Mouse (Mus musculus) embryo, embryonic 9.5 days (tissue): ENCODE data around the gene Mon1a.

Experiments used
- DNase-seq: peaks from one replicate; pipeline ENCODE4 v3.0.0-alpha.2; 2017; ENCODE audit errors: extremely low spot score

Gene Mon1a

DNA sequence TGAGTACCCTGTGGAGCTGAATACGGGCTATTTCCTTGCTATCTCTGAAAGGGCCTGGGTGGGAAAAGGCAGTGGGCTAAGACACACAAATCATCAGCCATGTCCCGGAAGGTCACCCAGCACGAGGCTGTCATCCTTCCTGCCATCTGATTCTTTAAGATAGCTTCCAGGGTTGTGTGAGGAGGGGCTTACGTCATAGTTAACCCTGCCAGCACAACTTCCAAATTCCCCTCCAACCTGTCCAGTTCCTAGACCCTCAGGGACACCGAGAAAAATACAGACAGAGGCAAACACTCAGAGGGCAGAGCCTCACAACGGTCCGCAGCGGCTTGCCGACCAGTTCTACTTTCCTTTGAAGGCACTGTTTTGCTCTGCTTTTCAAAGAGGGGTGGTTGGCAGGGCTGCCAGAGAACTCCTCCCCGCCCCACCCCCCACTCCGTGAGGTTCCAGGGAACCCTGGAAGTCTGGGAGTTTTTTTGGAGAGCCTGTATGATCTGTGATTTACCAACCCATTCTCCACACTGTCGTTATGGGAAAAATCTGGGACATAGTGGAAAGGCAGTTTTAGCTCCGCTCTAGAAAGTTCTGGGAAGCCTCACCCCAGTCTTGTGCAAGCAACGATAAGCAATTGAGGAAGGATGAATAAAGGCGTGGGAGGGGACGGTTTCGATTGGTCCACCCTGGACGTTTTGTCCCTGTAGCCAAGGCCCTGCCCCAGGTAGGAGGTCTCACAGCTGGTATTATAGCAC lies 20.6 kb downstream of the Mon1a start:
- DNase-seq, result no peak

DNA sequence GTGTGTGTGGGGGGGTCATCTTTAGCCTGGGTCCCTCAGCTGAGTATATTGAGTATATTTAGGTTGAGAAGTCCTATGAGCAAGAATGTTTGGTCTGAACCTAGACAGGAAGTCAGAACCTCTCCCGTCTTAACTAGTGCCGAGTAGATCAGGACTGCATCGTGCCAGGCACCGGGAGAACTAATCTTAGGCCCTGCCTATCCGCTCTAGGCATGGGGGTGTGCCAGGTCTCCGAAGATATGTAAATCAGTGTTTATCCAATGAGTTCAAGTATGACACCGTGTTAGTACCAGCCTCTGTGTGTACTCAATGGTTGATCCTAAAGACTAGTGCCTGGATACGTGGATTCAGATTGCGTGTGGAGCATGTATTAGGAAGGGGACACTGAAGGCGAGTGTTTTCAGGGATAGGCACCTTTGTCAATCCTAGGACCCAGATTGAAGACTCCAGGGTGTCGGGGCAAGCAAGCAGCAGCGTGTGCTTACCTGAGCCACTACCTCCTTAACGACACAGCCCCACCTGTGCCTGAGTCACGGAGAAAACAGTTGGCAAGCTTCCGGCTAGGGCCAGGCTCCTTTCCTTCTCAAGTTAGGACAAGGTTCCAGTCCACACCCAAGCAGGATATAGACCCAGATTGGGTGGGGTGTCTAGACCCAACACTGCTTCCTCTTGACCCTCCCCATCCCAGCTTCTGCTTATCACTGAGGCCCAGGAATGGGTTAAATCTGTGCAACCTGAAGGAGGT lies 22.2 kb downstream of the Mon1a start:
- DNase-seq, result no peak

DNA sequence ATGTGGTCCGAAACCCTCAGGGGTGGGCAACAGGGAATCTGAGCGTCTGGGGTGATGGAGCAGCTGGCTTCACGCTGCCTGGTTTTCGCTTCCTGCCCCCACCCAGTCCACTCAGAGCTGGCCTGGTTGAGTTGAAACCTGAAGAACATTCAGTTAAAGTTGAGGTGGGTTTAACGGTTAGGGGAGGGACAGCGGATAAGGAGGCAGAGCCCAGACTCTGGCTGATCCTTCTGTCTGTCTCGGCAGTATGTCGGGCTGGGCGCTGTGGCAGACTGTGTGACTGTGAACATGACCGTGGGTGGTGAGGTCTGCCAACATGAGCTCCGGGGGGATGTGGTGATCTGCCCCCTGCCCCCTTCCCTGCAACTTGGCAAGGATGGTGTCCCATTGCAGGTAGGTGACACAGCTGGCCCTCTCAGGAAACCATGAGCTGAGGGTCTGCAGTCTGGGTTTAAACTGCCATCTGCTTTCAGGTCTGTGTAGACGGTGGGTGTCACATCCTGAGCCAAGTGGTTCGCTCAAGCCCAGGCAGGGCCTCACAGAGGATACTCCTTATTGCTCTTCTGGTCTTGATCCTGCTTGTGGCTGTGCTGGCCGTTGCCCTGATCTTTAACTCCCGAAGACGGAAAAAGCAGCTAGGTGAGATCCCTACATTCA lies 26.9 kb downstream of the Mon1a start:
- no peak for DNase-seq

DNA sequence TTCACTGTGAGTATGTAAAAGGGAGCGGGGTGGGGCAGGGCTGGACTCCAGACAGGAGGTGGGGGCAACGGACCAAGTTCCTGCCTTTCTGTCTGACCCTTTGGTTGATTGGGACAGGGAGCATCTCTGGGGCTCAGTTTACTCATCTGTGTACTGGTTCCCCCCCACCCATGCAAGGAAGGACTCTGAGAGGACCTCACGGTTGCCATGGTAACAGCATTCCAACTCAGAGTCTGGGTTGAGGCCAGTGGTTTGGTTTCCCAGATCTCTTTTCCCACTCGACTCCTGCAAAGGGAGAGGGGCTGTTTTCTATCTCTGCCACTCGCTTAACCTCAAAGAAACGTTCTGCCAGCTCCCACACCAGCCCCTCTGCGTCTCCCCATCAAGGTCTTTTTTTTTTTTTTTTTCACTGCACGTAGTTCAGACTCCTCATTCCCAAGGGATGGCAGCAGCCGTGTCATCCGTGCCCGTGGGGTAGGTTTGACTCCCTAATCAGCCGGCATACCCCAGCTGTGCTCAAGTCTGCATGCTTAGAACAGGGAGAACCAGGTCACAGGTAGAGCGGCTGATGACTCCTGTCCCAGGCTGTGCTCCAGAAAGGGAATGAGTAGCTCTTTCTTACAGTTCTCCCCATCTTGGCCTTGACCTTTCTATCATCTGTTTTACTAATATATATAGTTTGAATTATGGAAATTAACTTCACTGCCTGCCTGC lies 30.1 kb downstream of the Mon1a start:
- no peak for DNase-seq

DNA sequence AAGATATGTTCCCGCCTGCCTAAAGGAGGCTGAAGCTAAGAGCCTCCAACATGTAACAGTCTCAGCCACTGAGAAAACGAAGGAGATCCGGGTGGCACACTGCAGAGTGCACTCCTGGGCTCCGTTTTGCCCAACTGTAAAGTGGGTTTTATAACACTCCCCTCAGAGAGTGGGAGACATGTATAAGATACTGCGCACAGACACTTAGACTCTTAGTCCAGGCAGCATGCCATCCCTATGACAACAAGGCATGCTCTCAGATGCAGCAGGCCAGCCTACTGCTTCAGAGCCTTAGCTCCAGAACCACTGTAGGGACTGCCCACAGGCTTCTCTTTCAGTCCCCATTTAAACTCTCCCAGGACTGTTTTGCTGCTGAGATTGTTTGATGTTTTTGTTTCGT lies 30.9 kb downstream of the Mon1a start:
- DNase-seq, result no peak

DNA sequence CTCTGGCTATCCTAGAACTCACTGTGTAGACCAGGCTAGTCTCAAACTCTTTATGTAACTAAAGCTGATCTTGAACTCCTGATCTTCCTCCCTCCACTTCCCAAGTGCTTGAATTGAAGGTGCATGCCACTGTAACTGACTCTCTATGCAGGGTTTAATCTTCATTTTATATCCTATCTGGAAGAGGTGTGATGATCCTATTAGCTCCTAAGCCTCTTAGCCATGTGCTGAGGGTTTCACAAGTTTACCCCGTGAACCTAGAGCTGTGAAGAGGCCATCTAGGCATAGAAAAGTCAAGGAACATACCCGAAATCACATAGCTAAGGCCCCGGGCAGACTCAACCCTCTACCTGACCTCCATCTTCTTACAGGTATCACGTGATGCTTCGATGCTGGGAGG lies 31.5 kb downstream of the Mon1a start:
- DNase-seq, result no peak

DNA sequence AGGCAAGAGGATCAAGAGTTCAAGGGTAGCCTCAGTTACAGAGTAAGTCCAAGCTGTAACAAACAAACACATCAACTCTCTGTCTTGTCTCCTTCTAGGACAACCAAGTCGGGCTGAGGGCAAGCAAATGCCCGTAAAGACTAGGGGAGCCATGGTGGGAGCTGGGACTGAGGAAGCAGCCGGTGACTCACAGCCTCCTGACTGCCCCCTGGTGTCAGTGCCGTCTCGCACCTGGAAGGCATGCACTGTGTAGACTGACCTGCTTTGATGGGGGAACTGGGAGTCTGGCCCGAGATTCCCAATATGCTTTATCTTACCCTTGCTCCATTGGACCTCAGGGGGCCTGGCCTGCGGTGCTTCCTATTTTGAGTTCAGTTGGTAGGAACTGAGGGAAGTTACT lies 35.1 kb downstream of the Mon1a start:
- DNase-seq, result no peak

DNA sequence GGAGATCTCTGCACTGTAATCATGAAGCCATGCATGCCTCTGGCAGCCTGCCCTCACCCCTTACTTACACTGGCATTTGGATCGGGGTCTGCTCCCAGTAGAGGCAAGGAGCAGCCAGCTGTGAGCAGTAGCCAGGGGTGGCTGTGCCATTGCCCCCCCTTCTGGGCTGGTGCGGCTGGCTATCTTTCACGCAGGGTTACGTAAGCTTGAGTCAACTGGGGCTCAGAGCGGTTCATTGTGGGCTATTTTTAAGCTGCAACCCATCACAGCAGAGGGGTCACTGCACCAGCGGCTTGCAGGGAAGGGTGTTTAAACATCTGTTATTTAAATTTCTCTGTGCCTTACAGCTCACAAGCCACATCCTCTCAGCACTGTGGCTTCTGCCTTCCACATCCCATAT lies 36.0 kb downstream of the Mon1a start:
- DNase-seq, result no peak

DNA sequence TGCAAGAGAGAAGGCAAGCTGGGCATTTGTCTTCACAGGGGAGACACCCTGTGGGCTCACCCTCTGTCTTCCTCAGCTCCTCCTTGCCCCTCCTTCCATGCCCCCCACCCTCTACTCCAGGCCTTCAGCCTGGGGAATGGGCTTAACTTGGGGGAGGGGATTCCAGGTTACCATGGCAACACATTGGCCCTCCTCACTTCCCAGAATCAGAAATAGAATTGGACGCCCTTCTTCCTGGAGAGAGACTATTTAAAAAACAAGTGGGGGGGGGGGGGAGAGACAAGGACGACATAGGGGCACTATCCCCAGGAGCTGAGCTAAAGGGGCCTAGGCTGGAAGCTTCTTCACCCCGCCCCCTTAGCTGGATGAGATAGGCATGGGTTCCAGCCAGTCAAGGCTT lies 37.3 kb downstream of the Mon1a start:
- DNase-seq, result no peak

DNA sequence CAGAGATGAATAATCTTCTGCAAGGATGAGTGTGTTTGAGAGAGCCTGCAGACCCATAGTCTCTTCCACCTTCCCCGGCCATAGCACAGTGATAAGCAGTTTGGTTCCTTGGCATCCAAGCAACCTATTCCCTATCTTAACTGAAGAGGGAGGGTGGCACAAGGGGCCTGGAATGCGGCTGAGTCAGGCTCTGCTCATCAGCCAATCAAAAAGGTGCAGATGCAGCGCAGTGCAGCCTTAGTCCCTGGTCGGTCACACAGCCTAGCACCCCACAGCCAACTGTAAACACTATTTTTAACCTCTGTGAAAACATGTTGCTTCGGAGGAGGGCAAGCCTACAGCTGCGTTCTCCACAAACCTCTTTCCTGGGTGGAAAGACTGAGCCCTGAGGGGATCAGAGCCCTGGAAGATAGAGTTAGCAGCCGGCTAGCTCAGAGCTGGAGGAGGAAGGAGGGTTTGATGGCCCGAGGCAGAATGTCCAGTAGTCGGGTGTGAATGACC lies 39.0 kb downstream of the Mon1a start:
- no peak for DNase-seq

DNA sequence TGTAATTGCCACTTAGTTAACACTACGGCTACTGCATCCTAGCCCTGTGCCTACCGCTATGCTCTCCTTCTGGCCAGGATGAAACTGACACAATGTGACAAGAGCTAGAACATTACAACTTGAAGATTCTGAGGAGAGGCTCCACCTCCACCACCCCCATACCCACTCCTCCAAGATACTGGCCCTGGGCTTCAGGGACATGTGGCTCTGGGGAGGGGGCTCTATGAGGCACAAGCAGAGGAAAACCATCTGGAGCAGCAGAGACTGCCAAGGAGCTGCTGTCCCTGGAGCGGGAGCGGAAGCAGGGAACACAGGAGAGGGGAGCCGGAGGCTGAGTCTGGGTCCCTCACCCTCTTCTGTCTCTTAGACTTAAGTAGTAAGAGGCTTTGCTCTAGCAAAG lies 39.8 kb downstream of the Mon1a start:
- DNase-seq, result no peak

DNA sequence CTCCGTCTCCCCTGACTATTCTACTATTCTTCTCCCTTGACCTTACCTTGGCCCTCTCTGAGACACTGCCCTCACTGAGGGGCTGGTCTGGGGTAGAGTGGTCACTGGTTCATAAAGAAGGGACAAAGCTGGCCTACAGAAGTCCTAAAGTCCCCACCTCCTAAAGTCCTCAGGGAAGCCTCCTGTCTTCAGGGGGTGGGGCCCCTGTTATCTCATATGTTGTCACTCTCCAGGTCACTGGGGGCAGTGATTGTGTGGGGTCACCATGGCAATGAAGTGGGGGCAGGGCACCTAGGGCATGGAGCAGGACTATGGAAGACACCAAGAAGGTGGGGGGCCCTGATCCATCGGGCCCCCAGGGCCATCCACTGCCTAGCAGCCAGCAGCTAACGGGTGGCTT lies 40.2 kb downstream of the Mon1a start, which contains the start of gene Actl11:
Gene Actl11, plus strand, starts transcription at position 301 of the 400 bp plus-strand sequence.
- no peak for DNase-seq

DNA sequence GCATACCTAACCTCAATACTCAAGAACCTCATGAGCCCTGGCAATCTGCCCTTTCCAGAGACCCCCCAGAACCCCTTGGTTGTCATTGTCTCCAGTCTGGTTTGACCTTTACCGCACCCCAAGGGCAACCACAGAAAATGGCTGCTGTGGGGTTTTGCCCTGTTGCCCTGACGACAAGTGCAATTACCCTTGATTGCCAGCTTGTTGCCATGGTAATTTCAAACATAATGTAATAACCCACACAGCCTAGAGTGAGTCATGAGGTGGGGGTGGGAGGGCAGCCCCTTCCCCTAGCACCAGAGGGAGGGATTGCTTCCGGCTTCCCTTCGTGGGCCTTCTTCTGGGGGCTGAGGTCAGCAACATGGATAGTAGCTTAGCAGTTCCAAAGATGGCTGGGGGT lies 44.3 kb downstream of the Mon1a start:
- DNase-seq, result no peak

DNA sequence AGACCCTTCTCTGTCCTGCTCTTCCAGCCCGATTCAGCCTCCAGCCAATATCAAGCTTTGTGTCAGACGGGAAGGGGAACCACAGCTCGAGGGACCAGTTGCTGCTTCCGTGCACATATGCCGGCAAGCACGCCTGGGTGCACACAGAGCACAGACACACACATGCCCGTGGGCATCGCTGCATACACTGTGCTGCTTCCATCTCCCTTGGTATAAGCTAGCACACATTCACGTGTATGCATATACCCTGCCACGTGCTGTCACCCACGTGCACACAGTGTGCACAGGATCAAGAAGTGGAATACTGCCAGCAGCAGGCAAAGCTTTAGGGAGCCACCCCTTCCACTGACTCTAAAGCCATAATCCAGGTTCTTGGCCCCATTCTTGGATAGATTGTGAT lies 46.2 kb downstream of the Mon1a start:
- DNase-seq, result no peak

DNA sequence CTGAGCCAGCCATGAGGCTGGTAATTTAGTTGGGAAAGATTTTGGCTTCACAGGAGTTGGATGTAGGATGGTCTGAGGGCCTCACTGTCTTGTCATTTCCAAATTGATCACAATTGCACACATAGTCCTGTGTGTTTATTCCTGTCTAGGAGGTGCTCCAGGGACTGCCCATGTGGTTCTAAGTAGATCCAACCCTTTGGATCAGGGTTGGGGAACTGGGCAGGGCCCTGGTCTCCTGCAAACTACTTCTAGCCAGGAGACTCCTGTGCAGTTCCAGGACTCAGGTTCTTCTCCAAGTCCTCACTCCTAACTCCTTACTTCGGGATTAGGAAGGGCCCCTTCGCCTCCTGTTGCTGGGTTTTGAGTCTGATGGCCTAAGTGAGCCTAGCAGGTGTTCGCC lies 47.4 kb downstream of the Mon1a start, which contains the start of gene Camkv:
Gene Camkv, plus strand, starts transcription at position 301 of the 400 bp plus-strand sequence.
- DNase-seq, result no peak

DNA sequence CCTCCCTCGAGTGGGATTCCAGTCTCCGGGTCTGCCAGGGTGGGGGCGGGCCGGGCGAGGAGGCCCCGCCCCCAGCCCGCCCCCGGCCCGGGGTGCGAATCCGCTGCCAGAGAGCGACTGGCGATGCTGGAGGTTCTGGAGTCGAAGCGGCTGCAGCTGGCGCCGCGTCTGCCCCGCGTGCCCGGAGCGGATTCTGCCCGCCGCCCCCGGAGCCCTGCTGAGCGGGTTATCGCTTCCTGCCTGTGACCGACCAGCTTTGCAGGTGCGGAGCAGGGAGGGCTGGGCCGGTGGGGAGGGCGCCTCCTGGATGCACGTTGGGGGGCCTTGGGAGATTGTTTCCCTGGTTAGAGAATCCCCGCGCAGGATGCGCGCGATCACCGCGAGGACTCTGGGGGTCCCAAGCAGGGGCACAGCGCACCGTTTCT lies 47.9 kb downstream of the Mon1a start:
- peak; percentile 67 for DNase-seq

DNA sequence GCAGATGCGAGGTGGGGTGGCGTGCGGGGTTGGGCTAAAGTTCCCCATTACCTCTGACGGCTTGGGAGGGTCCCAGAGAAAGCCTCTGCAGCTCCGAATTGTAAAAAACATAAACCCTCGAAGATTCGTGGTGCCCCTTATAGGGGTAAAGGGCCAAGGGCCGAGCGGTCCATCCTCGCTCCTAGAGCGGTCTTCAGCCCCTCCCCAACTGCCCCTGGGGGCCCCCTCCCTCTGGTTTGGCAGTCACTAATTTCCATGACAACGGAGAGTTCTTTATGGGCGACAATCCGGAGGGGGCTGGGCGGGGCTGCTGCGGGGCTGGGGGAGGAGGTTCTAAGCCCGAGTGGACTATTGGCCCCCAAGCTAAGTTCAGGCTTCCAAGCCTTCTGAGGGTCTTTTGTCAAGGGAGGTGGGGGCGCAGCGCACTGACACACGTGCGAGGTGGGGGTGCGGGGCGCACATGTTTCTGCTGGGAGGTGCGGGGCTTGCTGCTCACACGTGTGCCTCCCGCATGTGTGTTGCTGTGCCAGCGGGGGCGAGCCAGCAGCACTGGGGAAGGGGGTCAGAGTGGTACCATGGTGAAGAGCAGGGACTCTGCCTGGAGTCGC lies 48.4 kb downstream of the Mon1a start:
- DNase-seq, result peak; percentile 51

DNA sequence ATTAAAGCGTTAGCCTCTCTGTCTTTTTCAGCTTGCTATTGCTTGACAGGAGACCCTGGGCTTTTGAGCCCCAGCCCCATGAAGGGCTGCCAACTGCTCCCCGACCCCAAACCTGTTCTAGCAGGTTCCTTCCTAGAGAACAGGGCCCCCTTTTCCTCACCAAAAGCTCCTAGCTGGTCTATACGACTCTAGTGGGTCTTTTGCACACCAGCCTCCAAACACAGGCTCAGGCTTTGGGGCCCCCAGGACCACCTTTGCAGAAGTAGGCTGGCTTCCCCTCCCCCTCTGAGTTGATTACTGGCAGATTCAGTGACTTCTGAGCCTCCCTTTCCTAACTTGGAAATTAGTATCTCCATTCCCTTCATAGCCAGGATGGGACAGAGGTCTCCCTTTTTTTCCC lies 48.9 kb downstream of the Mon1a start:
- DNase-seq, result no peak

DNA sequence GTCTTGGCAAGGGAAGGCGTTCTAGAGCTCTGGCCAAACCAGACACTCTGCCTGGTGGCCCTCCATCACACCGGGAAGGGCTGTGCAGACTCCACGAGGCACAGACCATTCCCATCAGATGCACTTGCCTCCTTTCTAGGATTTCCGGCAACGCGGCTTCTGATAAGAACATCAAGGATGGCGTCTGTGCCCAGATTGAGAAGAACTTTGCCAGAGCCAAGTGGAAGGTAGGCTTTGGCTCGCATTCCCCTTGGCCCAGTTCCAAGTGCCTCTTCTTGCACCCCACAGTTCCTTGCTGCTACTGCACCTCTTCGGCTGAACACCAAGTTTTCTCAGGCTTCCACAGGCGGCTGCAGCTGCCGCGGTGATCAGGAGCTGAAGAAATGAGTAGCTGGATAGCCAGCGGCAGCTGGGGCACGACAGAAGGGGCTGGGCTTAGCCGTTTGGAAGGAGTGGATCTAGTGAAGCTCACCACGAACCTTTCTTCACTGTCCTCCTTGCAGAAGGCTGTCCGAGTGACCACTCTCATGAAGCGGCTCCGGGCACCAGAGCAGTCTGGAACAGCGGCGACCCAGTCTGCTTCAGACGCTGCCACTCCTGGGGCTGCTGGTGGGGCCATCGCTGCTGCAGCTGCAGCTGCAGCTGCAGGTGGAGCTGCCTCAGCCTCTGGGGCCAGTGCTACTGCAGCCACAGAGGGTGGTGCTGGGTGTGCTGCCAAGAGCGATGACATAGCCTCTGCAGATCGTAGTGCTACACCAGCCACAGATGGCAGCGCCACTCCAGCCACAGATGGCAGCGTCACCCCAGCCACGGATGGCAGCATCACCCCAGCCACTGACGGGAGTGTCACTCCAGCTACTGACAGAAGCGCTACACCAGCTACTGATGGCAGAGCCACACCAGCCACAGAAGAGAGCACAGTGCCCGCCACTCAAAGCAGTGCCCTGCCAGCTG lies 59.6 kb downstream of the Mon1a start:
- no peak for DNase-seq

DNA sequence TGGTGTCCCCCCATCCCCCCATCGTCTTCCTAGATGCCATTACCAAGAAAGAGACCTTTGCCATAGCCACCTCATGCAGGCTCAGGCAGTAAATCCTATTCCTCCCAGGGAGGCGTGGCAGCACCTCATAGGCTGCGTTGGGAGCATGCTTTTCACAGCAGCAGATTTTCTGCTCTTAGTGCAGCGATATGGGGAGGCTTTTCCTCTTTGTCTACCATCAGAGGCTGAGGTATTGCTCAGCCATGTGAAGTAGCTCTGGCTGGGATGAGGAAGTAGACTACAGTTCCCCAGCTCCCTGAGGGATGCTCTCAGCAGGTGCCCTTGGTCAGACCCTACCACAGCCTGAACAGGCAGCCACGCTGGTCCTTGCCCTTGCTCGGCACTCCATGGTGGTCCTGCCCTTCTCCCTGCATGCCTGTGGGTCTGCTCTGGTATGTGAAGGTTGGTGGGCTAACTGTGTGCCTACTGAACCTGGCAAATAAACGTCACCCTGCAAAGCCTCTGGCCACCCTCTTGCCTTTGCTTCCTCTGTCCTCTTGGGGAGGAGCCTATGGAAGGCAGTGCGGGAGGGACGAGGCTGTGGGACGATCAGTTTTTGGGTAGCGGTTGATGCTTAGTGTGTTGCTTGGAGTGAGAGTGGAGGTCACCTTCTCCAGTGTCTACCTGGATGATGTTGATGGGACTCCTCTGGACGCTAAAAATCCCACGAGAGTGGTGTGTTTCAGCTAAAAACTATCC lies 61.4 kb downstream of the Mon1a start:
- no peak for DNase-seq
